7 mouse cellular contexts compared by ENCODE assay signal in genomic region chr17:29322603-29322962, GRCm38 (mm10). TPM values are rescaled to one million over a fixed set of nuclear protein-coding genes. Genes with fewer than 3 reads are reported as not detected.
A peak's percentile ranks its signal among the peaks of the same experiment; 100 is the strongest.
DNase-seq lines count a peak whose midpoint lies in the region; ATAC-seq and TF ChIP-seq lines count a peak whose summit lies in the region.

No protein-coding gene starts in this region.

- ATAC-seq in kidney, embryonic 15.5 days (replicated peaks; ENCODE audit: low FRiP score) = peak; percentile 72
- ATAC-seq in lung, embryonic 14.5 days (ENCODE audit: insufficient read depth) = peak; percentile 60

- H3K27me3 ChIP-seq in ES-Bruce4 (ENCODE audit: control insufficient read depth, insufficient read depth, low read length, poor library complexity, severe bottlenecking) = no peaks in the 10 kb centered on the region
- peaks cover 46% of the 10 kb centered on the region for H3K27me3 ChIP-seq in kidney, embryonic 15.5 days
- peaks cover 30% of the 10 kb centered on the region for H3K27me3 ChIP-seq in lung, embryonic 14.5 days (ENCODE audit: insufficient read depth, low read length)

- DNase-seq in ES-E14 (ENCODE audit: low read depth, low spot score) (peak; percentile 86), adipocyte (ENCODE audit: low spot score) (no peak)
- DNase-seq in lung, embryonic 14.5 days = peak; percentile 75
- DNase-seq in cerebellum, adult 9-10 months = no peak
- DNase-seq in adrenal gland, adult (ENCODE audit: inconsistent age in 2 of 2, low spot score in 1 of 2) = no peak

- H3K9ac ChIP-seq in ES-Bruce4 (ENCODE audit: low read depth, poor library complexity, severe bottlenecking) = peak overlapping the region; percentile 28
- H3K9ac ChIP-seq in ES-E14 (ENCODE audit: insufficient read depth, low read depth, low read length, poor library complexity, severe bottlenecking) = peak overlapping the region; percentile 12
- H3K9ac ChIP-seq in kidney, embryonic 15.5 days = no peak overlapping the region
- H3K9ac ChIP-seq in lung, embryonic 14.5 days = no peak overlapping the region

- H3K4me2 ChIP-seq in kidney, embryonic 15.5 days = peak overlapping the region; percentile 54
- peak overlapping the region; percentile 54 for H3K4me2 ChIP-seq in lung, embryonic 14.5 days

- H3K4me1 ChIP-seq in ES-Bruce4 (ENCODE audit: control insufficient read depth, insufficient read depth, low read length) (peaks cover 2% of the 10 kb centered on the region), ES-E14 (ENCODE audit: control insufficient read depth in 2 of 2, insufficient read depth in 2 of 2, low read length in 2 of 2, poor library complexity in 1 of 2) (peaks cover 4 to 16% of the 10 kb centered on the region in 2 experiments; a peak in 2 of 4 replicates)
- H3K4me1 ChIP-seq in kidney, embryonic 15.5 days = peaks cover 52% of the 10 kb centered on the region
- H3K4me1 ChIP-seq in lung, embryonic 14.5 days (ENCODE audit: insufficient read depth) = 0 out of 2 replicates have a peak, but pooled peaks cover 5% of the 10 kb centered on the region

- H3K4me3 ChIP-seq in ES-Bruce4 (ENCODE audit: low read depth, low read length) (peak overlapping the region; percentile 57), ES-E14 (ENCODE audit: insufficient read depth in 1 of 2, low read depth in 1 of 2, low read length in 2 of 2, poor library complexity in 1 of 2, severe bottlenecking in 1 of 2) (peak overlapping the region; percentile 36 to 39)
- peak overlapping the region; percentile 24 for H3K4me3 ChIP-seq in kidney, embryonic 15.5 days (replicated peaks)
- no peak overlapping the region for H3K4me3 ChIP-seq in lung, embryonic 14.5 days (ENCODE audit: low read depth, low read length)

- H3K36me3 ChIP-seq in ES-Bruce4 (ENCODE audit: control insufficient read depth, insufficient read depth, low read length, poor library complexity, severe bottlenecking) (no peaks in the 10 kb centered on the region), ES-E14 (ENCODE audit: control insufficient read depth, insufficient read depth, low read length, poor library complexity, severe bottlenecking) (no peaks in the 10 kb centered on the region)
- H3K36me3 ChIP-seq in kidney, embryonic 15.5 days = no peaks in the 10 kb centered on the region
- H3K36me3 ChIP-seq in lung, embryonic 14.5 days (ENCODE audit: insufficient read depth) = no peaks in the 10 kb centered on the region

- in situ Hi-C loops in ES-E14 (cut with MboI; ENCODE audit: low sequenced_read_pairs in 2 of 2, unreplicated experiment in 2 of 2) = no loop called here

- H3K9me3 ChIP-seq in ES-Bruce4 (replicated peaks; ENCODE audit: control insufficient read depth, insufficient read depth, low read length, poor library complexity, severe bottlenecking) (no peaks in the 10 kb centered on the region), ES-E14 (ENCODE audit: control insufficient read depth, insufficient read depth, low read depth, low read length) (no peaks in the 10 kb centered on the region)
- no peaks in the 10 kb centered on the region for H3K9me3 ChIP-seq in kidney, embryonic 15.5 days (replicated peaks)
- no peaks in the 10 kb centered on the region for H3K9me3 ChIP-seq in lung, embryonic 14.5 days (ENCODE audit: low read depth, low read length)

- peak; percentile 86 for TF ChIP-seq EP300 in ES-Bruce4 (IDR thresholded peaks at IDR 0.05; ENCODE audit: insufficient read depth, low read depth, low read length)

- 19% methylated on average over 18 of the region's 18 CpGs for WGBS in kidney, embryonic 15.5 days
- WGBS in lung, embryonic 14.5 days = 15% methylated on average over 18 of the region's 18 CpGs

- H3K27ac ChIP-seq in ES-Bruce4 (ENCODE audit: insufficient read depth, low read length) (peak overlapping the region; percentile 22; the same call in 1 of the 2 replicates), ES-E14 (ENCODE audit: insufficient read depth, low read depth, low read length, poor library complexity, severe bottlenecking) (no peak overlapping the region)
- H3K27ac ChIP-seq in kidney, embryonic 15.5 days = no peak overlapping the region
- no peak overlapping the region for H3K27ac ChIP-seq in lung, embryonic 14.5 days (ENCODE audit: low read depth)

- TF ChIP-seq CTCF in ES-Bruce4 (IDR thresholded peaks at IDR 0.05; ENCODE audit: low read depth, low read length) = no peak
- TF ChIP-seq CTCF in lung, embryonic 14.5 days (IDR thresholded peaks at IDR 0.05; ENCODE audit: low read depth) = no peak

- TF ChIP-seq POLR2A in ES-Bruce4 (IDR thresholded peaks at IDR 0.05; ENCODE audit: insufficient read depth, low read length) = no peak

TF ChIP-seq in ES-E14, 5 proteins besides CTCF, POLR2A, EP300 and RAD21:
- TF ChIP-seq ZC3H11A (IDR thresholded peaks at IDR 0.05; ENCODE audit: borderline replicate concordance, low read depth, low read length) = no peak
- TF ChIP-seq ZNF384 (IDR thresholded peaks at IDR 0.05; ENCODE audit: low read depth, low read length) = no peak
- no peak for TF ChIP-seq CHD2 (IDR thresholded peaks at IDR 0.05; ENCODE audit: low read depth, low read length)
- no peak for TF ChIP-seq HCFC1 (IDR thresholded peaks at IDR 0.05; ENCODE audit: borderline replicate concordance, insufficient read depth, low read length)
- no peak for TF ChIP-seq MAFK (IDR thresholded peaks at IDR 0.05; ENCODE audit: insufficient read depth, low read depth, low read length)

RNA-seq across cellular contexts. Expression of gene Pi16, which starts 5.1 kb away (rescaled TPM):
- polyA plus RNA-seq in ES-Bruce4 (2011; ENCODE audit: insufficient read depth, insufficient read length, low read depth, missing spikeins) = 0.39 TPM in 1 of 2 replicates, not detected in the other
- 0.37 and 0.71 TPM in 2 replicates for total RNA-seq in ES-E14 (2012; rRNA removed)
- polyA plus RNA-seq in kidney, embryonic 15.5 days (2015; fragmentation: Nextera tagmentation; extraction: Ambion mirVana) = 3.4 and 5.8 TPM in 2 replicates
- polyA plus RNA-seq in lung, embryonic 14.5 days (2014; fragmentation: Nextera tagmentation; extraction: Ambion mirVana) = 0.14 TPM in 2 replicates

RNA-seq across cellular contexts. Expression of gene Mtch1, which starts 25.2 kb away (rescaled TPM):
- polyA plus RNA-seq in ES-Bruce4 (2011; ENCODE audit: insufficient read depth, insufficient read length, low read depth, missing spikeins) = 129 and 134 TPM in 2 replicates
- 187 and 217 TPM in 2 replicates for total RNA-seq in ES-E14 (2012; rRNA removed)
- polyA plus RNA-seq in kidney, embryonic 15.5 days (2015; fragmentation: Nextera tagmentation; extraction: Ambion mirVana) = 289 and 308 TPM in 2 replicates
- polyA plus RNA-seq in lung, embryonic 14.5 days (2014; fragmentation: Nextera tagmentation; extraction: Ambion mirVana) = 381 and 395 TPM in 2 replicates

RNA-seq across cellular contexts. Expression of gene Fgd2, which starts 38.1 kb away (rescaled TPM):
- polyA plus RNA-seq in ES-Bruce4 (2011; ENCODE audit: insufficient read depth, insufficient read length, low read depth, missing spikeins) = 4.6 and 5.1 TPM in 2 replicates
- 1.9 and 3.8 TPM in 2 replicates for total RNA-seq in ES-E14 (2012; rRNA removed)
- polyA plus RNA-seq in kidney, embryonic 15.5 days (2015; fragmentation: Nextera tagmentation; extraction: Ambion mirVana) = 12.0 and 13.0 TPM in 2 replicates
- 15.7 and 19.2 TPM in 2 replicates for polyA plus RNA-seq in lung, embryonic 14.5 days (2014; fragmentation: Nextera tagmentation; extraction: Ambion mirVana)

RNA-seq across cellular contexts. Expression of gene BC004004, which starts 54.0 kb away (rescaled TPM):
- polyA plus RNA-seq in ES-Bruce4 (2011; ENCODE audit: insufficient read depth, insufficient read length, low read depth, missing spikeins) = 39.5 and 54.0 TPM in 2 replicates
- total RNA-seq in ES-E14 (2012; rRNA removed) = 50.9 and 54.5 TPM in 2 replicates
- polyA plus RNA-seq in kidney, embryonic 15.5 days (2015; fragmentation: Nextera tagmentation; extraction: Ambion mirVana) = 67.6 and 73.2 TPM in 2 replicates
- polyA plus RNA-seq in lung, embryonic 14.5 days (2014; fragmentation: Nextera tagmentation; extraction: Ambion mirVana) = 68.9 and 71.1 TPM in 2 replicates

RNA-seq across cellular contexts. Expression of gene Ppil1, which starts 58.6 kb away (rescaled TPM):
- polyA plus RNA-seq in ES-Bruce4 (2011; ENCODE audit: insufficient read depth, insufficient read length, low read depth, missing spikeins) = 92.7 and 101 TPM in 2 replicates
- 134 and 157 TPM in 2 replicates for total RNA-seq in ES-E14 (2012; rRNA removed)
- 171 and 182 TPM in 2 replicates for polyA plus RNA-seq in kidney, embryonic 15.5 days (2015; fragmentation: Nextera tagmentation; extraction: Ambion mirVana)
- 158 and 162 TPM in 2 replicates for polyA plus RNA-seq in lung, embryonic 14.5 days (2014; fragmentation: Nextera tagmentation; extraction: Ambion mirVana)

Comparison
In these comparisons a context has a peak if more than half of its experiments do, and no peak if none do; other contexts are left out.
1. H3K9ac ChIP-seq: peak in ES-Bruce4 (single experiment) and ES-E14 (single experiment); none in kidney, embryonic 15.5 days (single experiment) and lung, embryonic 14.5 days (single experiment).
2. DNase-seq: peak in ES-E14 (single experiment) and lung, embryonic 14.5 days (single experiment); none in adipocyte (single experiment), cerebellum, adult 9-10 months (single experiment) and adrenal gland, adult (0 of 2).